Mouse (Mus musculus): ENCODE results near the gene Rela. TPM values are rescaled to one million over a fixed set of nuclear protein-coding genes. Genes with fewer than 3 reads are reported as not detected.

Gene Rela
- total and polyA plus RNA-seq, 2 experiments from 2014 or later, result 31.8 to 34.8 TPM

GRCm38 (mm10) chr19:5609547-5610404 is 27.5 kb upstream of the Rela start, which contains the start of gene Kat5:
Gene Kat5, minus strand, starts transcription at chr19:5610237.
- WGBS, result under 1% methylated on average over 53 of the region's 55 CpGs
- Histone ChIP-seq H3K9me3 (ENCODE audit: low read length) (no peaks in the 10 kb centered on the region), H3K36me3 (ENCODE audit: insufficient read depth, low read length) (peaks cover 35% of the 10 kb centered on the region), H3K4me2 (ENCODE audit: low read depth, low read length, poor library complexity, severe bottlenecking) (peak within 1 kb of the TSS; percentile 74), H3K9ac (replicated peaks; ENCODE audit: low read length, poor library complexity, severe bottlenecking) (peak within 1 kb of the TSS; percentile 84), H3K27me3 (ENCODE audit: insufficient read depth, low read length) (no peaks in the 10 kb centered on the region), H3K4me3 (ENCODE audit: low read depth, low read length) (peak within 1 kb of the TSS; percentile 61), H3K27ac (ENCODE audit: low read depth, low read length) (peak within 1 kb of the TSS; percentile 98), H3K4me1 (ENCODE audit: insufficient read depth, low read length) (peaks cover 14% of the 10 kb centered on the region; the same call in 1 of the 2 replicates)
- ATAC-seq (ENCODE audit: low FRiP score) (peak; percentile 94), DNase-seq (ENCODE audit: low spot score) (peak; percentile 94)
- peak; percentile 39 for TF ChIP-seq CTCF (IDR thresholded peaks at IDR 0.05)

GRCm38 (mm10) chr19:5611973-5612372 is 25.3 kb upstream of the Rela start:
- Histone ChIP-seq H3K4me2 (ENCODE audit: low read depth, low read length, poor library complexity, severe bottlenecking) (no peak overlapping the region), H3K9me3 (ENCODE audit: low read length) (no peaks in the 10 kb centered on the region), H3K36me3 (ENCODE audit: insufficient read depth, low read length) (0 out of 2 replicates have a peak, but pooled peaks cover 13% of the 10 kb centered on the region), H3K27ac (ENCODE audit: low read depth, low read length) (no peak overlapping the region), H3K4me3 (ENCODE audit: low read depth, low read length) (no peak overlapping the region), H3K9ac (replicated peaks; ENCODE audit: low read length, poor library complexity, severe bottlenecking) (no peak overlapping the region), H3K27me3 (ENCODE audit: insufficient read depth, low read length) (no peaks in the 10 kb centered on the region), H3K4me1 (ENCODE audit: insufficient read depth, low read length) (peaks cover 14% of the 10 kb centered on the region; the same call in 1 of the 2 replicates)
- ATAC-seq (ENCODE audit: low FRiP score) (no peak), DNase-seq (ENCODE audit: low spot score) (no peak)
- TF ChIP-seq CTCF (IDR thresholded peaks at IDR 0.05), result no peak
- WGBS, result 81% methylated on average over 1 of the region's 1 CpGs

- no peak overlapping the region for H3K9ac ChIP-seq (replicated peaks; ENCODE audit: low read length, poor library complexity, severe bottlenecking)
- H3K4me2 ChIP-seq (ENCODE audit: low read depth, low read length, poor library complexity, severe bottlenecking), result no peak overlapping the region
- H3K27me3 ChIP-seq (ENCODE audit: insufficient read depth, low read length), result no peaks in the 10 kb centered on the region
- no peaks in the 10 kb centered on the region for H3K9me3 ChIP-seq (ENCODE audit: low read length)
- 0 out of 2 replicates have a peak, but pooled peaks cover 4% of the 10 kb centered on the region for H3K36me3 ChIP-seq (ENCODE audit: insufficient read depth, low read length)
- H3K4me1 ChIP-seq (ENCODE audit: insufficient read depth, low read length), result peaks cover 14% of the 10 kb centered on the region; the same call in 1 of the 2 replicates
- no peak for DNase-seq (ENCODE audit: low spot score)
- H3K27ac ChIP-seq (ENCODE audit: low read depth, low read length), result no peak overlapping the region
- no peak for ATAC-seq (ENCODE audit: low FRiP score)
- H3K4me3 ChIP-seq (ENCODE audit: low read depth, low read length), result no peak overlapping the region
- 78% methylated on average over 3 of the region's 3 CpGs for WGBS
- no peak for TF ChIP-seq CTCF (IDR thresholded peaks at IDR 0.05)
Observed at GRCm38 (mm10) chr19:5612762-5613411, 24.4 kb upstream of the Rela start.

GRCm38 (mm10) chr19:5614953-5615352 is 22.3 kb upstream of the Rela start:
- no peak for TF ChIP-seq CTCF (IDR thresholded peaks at IDR 0.05)
- Histone ChIP-seq H3K9ac (replicated peaks; ENCODE audit: low read length, poor library complexity, severe bottlenecking) (no peak overlapping the region), H3K27me3 (ENCODE audit: insufficient read depth, low read length) (no peaks in the 10 kb centered on the region), H3K4me1 (ENCODE audit: insufficient read depth, low read length) (peaks cover 3% of the 10 kb centered on the region; the same call in 1 of the 2 replicates), H3K4me2 (ENCODE audit: low read depth, low read length, poor library complexity, severe bottlenecking) (no peak overlapping the region), H3K36me3 (ENCODE audit: insufficient read depth, low read length) (no peaks in the 10 kb centered on the region), H3K4me3 (ENCODE audit: low read depth, low read length) (no peak overlapping the region), H3K27ac (ENCODE audit: low read depth, low read length) (no peak overlapping the region), H3K9me3 (ENCODE audit: low read length) (no peaks in the 10 kb centered on the region)
- ATAC-seq (ENCODE audit: low FRiP score) (no peak), DNase-seq (ENCODE audit: low spot score) (no peak)
- 76% methylated on average over 2 of the region's 2 CpGs for WGBS

GRCm38 (mm10) chr19:5620007-5620406 is 17.3 kb upstream of the Rela start:
- DNase-seq (ENCODE audit: low spot score), result no peak
- H3K9me3 ChIP-seq (ENCODE audit: low read length), result no peaks in the 10 kb centered on the region
- ATAC-seq (ENCODE audit: low FRiP score), result no peak
- no peak for TF ChIP-seq CTCF (IDR thresholded peaks at IDR 0.05)
- 90% methylated on average over 4 of the region's 4 CpGs for WGBS
- no peak overlapping the region for H3K4me2 ChIP-seq (ENCODE audit: low read depth, low read length, poor library complexity, severe bottlenecking)
- H3K27ac ChIP-seq (ENCODE audit: low read depth, low read length), result no peak overlapping the region
- no peaks in the 10 kb centered on the region for H3K27me3 ChIP-seq (ENCODE audit: insufficient read depth, low read length)
- H3K36me3 ChIP-seq (ENCODE audit: insufficient read depth, low read length), result no peaks in the 10 kb centered on the region
- H3K4me3 ChIP-seq (ENCODE audit: low read depth, low read length), result no peak overlapping the region
- no peak overlapping the region for H3K9ac ChIP-seq (replicated peaks; ENCODE audit: low read length, poor library complexity, severe bottlenecking)
- no peaks in the 10 kb centered on the region for H3K4me1 ChIP-seq (ENCODE audit: insufficient read depth, low read length)

- H3K4me3 ChIP-seq (ENCODE audit: low read depth, low read length), result no peak overlapping the region
- no peak for ATAC-seq (ENCODE audit: low FRiP score)
- H3K9ac ChIP-seq (replicated peaks; ENCODE audit: low read length, poor library complexity, severe bottlenecking), result no peak overlapping the region
- no peaks in the 10 kb centered on the region for H3K4me1 ChIP-seq (ENCODE audit: insufficient read depth, low read length)
- H3K36me3 ChIP-seq (ENCODE audit: insufficient read depth, low read length), result no peaks in the 10 kb centered on the region
- no peaks in the 10 kb centered on the region for H3K9me3 ChIP-seq (ENCODE audit: low read length)
- H3K27ac ChIP-seq (ENCODE audit: low read depth, low read length), result no peak overlapping the region
- DNase-seq (ENCODE audit: low spot score), result no peak
- H3K4me2 ChIP-seq (ENCODE audit: low read depth, low read length, poor library complexity, severe bottlenecking), result no peak overlapping the region
- no peaks in the 10 kb centered on the region for H3K27me3 ChIP-seq (ENCODE audit: insufficient read depth, low read length)
- TF ChIP-seq CTCF (IDR thresholded peaks at IDR 0.05), result no peak
- WGBS, result 88% methylated on average over 5 of the region's 5 CpGs
Observed at GRCm38 (mm10) chr19:5621884-5622283, 15.4 kb upstream of the Rela start.

All from midbrain, postnatal 0 days (tissue).